Mouse (Mus musculus) hindbrain, embryonic 13.5 days (tissue): ENCODE data around the gene Adam19. TPM values are rescaled to one million over a fixed set of nuclear protein-coding genes. Genes with fewer than 3 reads are reported as not detected.
A peak's percentile ranks its signal among the peaks of the same experiment; 100 is the strongest.
"Not testable (repeated sequence)": the region's sequence is repeated elsewhere in the genome, so short reads cannot be mapped to it uniquely, and the experiment has no call there.

Source experiments
- ATAC-seq: fragments of 200-750 bp; cut with Nextera tagmentation; 2 replicates; pipeline ENCODE4 v1.8.0; 2017; ENCODE audit warnings: moderate TSS enrichment; ENCODE audit not compliant: low FRiP score
- H3K27ac ChIP-seq: fragments of 300-500 bp; sonication (generic); 2 replicates; pipeline ENCODE4 v1.5.1; 2015; ENCODE audit warnings: inconsistent platforms, mild to moderate bottlenecking, moderate library complexity
- H3K27me3 ChIP-seq: fragments of 300-500 bp; sonication (generic); 2 replicates; pipeline ENCODE4 v1.6.1; 2015; ENCODE audit warnings: mild to moderate bottlenecking, inconsistent platforms
- H3K36me3 ChIP-seq: fragments of 300-500 bp; sonication (generic); 2 replicates; pipeline ENCODE4 v1.6.1; 2015; ENCODE audit warnings: mild to moderate bottlenecking, inconsistent platforms
- H3K4me1 ChIP-seq: fragments of 300-500 bp; sonication (generic); replicated peaks from 2 replicates; pipeline ENCODE4 v1.6.1; 2015; ENCODE audit warnings: inconsistent platforms
- H3K4me2 ChIP-seq: fragments of 300-500 bp; sonication (generic); 2 replicates; pipeline ENCODE4 v1.6.1; 2015; ENCODE audit warnings: inconsistent platforms, mild to moderate bottlenecking, moderate library complexity
- H3K4me3 ChIP-seq: fragments of 300-500 bp; sonication (generic); 2 replicates; pipeline ENCODE4 v1.5.1; 2015; ENCODE audit warnings: mild to moderate bottlenecking, inconsistent platforms
- H3K9ac ChIP-seq: fragments of 300-500 bp; sonication (generic); 2 replicates; pipeline ENCODE4 v1.6.1; 2015; ENCODE audit warnings: mild to moderate bottlenecking, inconsistent platforms
- H3K9me3 ChIP-seq: fragments of 300-500 bp; sonication (generic); 2 replicates; pipeline ENCODE4 v1.6.1; 2016; ENCODE audit warnings: inconsistent platforms
- WGBS: fragments of 180-500 bp; shearing (Covaris S2); methylation state at CpG from one replicate; pipeline ENCODE4 v1.1.7; 2015; 5-methylcytosine and 5-hydroxymethylcytosine counted together
- polyA plus RNA-seq: library from polyadenylated mRNA; unstranded; fragments of >200 nt; fragmentation: Nextera tagmentation; extraction: Ambion mirVana; gene quantifications from 2 replicates; pipeline ENCODE4 v1.2.1, GENCODE M21; 2015

Adam19 gene
- polyA plus RNA-seq, 1 experiment from 2014 or later = 13.2 TPM

- no peak for ATAC-seq
- peaks cover 9% of the 10 kb centered on the region for H3K4me1 ChIP-seq
- no peaks in the 10 kb centered on the region for H3K36me3 ChIP-seq
- H3K27me3 ChIP-seq = no peaks in the 10 kb centered on the region
- H3K27ac ChIP-seq = peak overlapping the region; percentile 26; the same call in 1 of the 2 replicates
- no peak overlapping the region for H3K4me3 ChIP-seq
- 83% methylated on average over 15 of the region's 15 CpGs for WGBS
- no peak overlapping the region for H3K9ac ChIP-seq
- no peaks in the 10 kb centered on the region for H3K9me3 ChIP-seq
- no peak overlapping the region for H3K4me2 ChIP-seq
Measured at GRCm38 (mm10) chr11:46038901-46039300, 16.9 kb upstream of the Adam19 start.

- Histone ChIP-seq H3K4me1 (peaks cover 9% of the 10 kb centered on the region), H3K9me3 (no peaks in the 10 kb centered on the region), H3K36me3 (no peaks in the 10 kb centered on the region), H3K27ac (peak overlapping the region; percentile 26; the same call in 1 of the 2 replicates), H3K9ac (no peak overlapping the region), H3K4me2 (no peak overlapping the region), H3K27me3 (no peaks in the 10 kb centered on the region), H3K4me3 (no peak overlapping the region)
- no peak for ATAC-seq
- 72% methylated on average over 11 of the region's 11 CpGs for WGBS
Measured at GRCm38 (mm10) chr11:46039335-46039734, 16.5 kb upstream of the Adam19 start.

GRCm38 (mm10) chr11:46040841-46041556, 14.8 kb upstream of the Adam19 start:
- Histone ChIP-seq H3K4me2 (no peak overlapping the region), H3K27me3 (no peaks in the 10 kb centered on the region), H3K27ac (no peak overlapping the region), H3K9ac (no peak overlapping the region), H3K36me3 (no peaks in the 10 kb centered on the region), H3K4me3 (no peak overlapping the region), H3K9me3 (no peaks in the 10 kb centered on the region), H3K4me1 (peaks cover 9% of the 10 kb centered on the region)
- no peak for ATAC-seq
- 83% methylated on average over 9 of the region's 9 CpGs for WGBS

GRCm38 (mm10) chr11:46041607-46042267, 14.1 kb upstream of the Adam19 start:
- H3K27ac ChIP-seq = no peak overlapping the region
- H3K4me3 ChIP-seq = no peak overlapping the region
- ATAC-seq = no peak
- 83% methylated on average over 12 of the region's 12 CpGs for WGBS
- H3K27me3 ChIP-seq = no peaks in the 10 kb centered on the region
- H3K4me1 ChIP-seq = peaks cover 9% of the 10 kb centered on the region
- H3K4me2 ChIP-seq = no peak overlapping the region
- H3K36me3 ChIP-seq = no peaks in the 10 kb centered on the region
- no peaks in the 10 kb centered on the region for H3K9me3 ChIP-seq
- no peak overlapping the region for H3K9ac ChIP-seq

- 84% methylated on average over 5 of the region's 5 CpGs for WGBS
- no peaks in the 10 kb centered on the region for H3K27me3 ChIP-seq
- no peaks in the 10 kb centered on the region for H3K9me3 ChIP-seq
- no peaks in the 10 kb centered on the region for H3K4me1 ChIP-seq
- H3K4me3 ChIP-seq = no peak overlapping the region
- no peak overlapping the region for H3K27ac ChIP-seq
- H3K36me3 ChIP-seq = no peaks in the 10 kb centered on the region
- no peak overlapping the region for H3K4me2 ChIP-seq
- H3K9ac ChIP-seq = no peak overlapping the region
- no peak for ATAC-seq
Measured at GRCm38 (mm10) chr11:46044781-46045180, 11.0 kb upstream of the Adam19 start.

GRCm38 (mm10) chr11:46047264-46047663, 8.5 kb upstream of the Adam19 start:
- WGBS = 94% methylated on average over 3 of the region's 3 CpGs

GRCm38 (mm10) chr11:46052105-46052659, 3.6 kb upstream of the Adam19 start, which contains the start of gene Gm12166:
Gene Gm12166 (minus strand): TSS chr11:46052321.
- Histone ChIP-seq H3K4me1 (peaks cover 20% of the 10 kb centered on the region), H3K4me2 (0 out of 2 replicates have a peak within 1 kb of the TSS, but pooled peaks have one; percentile 17)
- not testable (repeated sequence) for H3K9me3 ChIP-seq, H3K9ac ChIP-seq, H3K36me3 ChIP-seq, H3K4me3 ChIP-seq, ATAC-seq, H3K27me3 ChIP-seq, H3K27ac ChIP-seq
- WGBS = 32% methylated on average over 19 of the region's 19 CpGs

More at GRCm38 (mm10) chr11:46047264-46047663, 8.5 kb upstream of the Adam19 start:
- no peak overlapping the region for H3K27ac ChIP-seq
- no peak overlapping the region for H3K4me3 ChIP-seq
- ATAC-seq = no peak
- H3K9me3 ChIP-seq = no peaks in the 10 kb centered on the region
- no peaks in the 10 kb centered on the region for H3K36me3 ChIP-seq
- no peaks in the 10 kb centered on the region for H3K4me1 ChIP-seq
- H3K9ac ChIP-seq = no peak overlapping the region
- no peak overlapping the region for H3K4me2 ChIP-seq
- 0 out of 2 replicates have a peak, but pooled peaks cover under 1% of the 10 kb centered on the region for H3K27me3 ChIP-seq

GRCm38 (mm10) chr11:46053457-46053856, 2.3 kb upstream of the Adam19 start:
- not testable (repeated sequence) for H3K27ac ChIP-seq, H3K9ac ChIP-seq, H3K27me3 ChIP-seq, H3K4me2 ChIP-seq, H3K9me3 ChIP-seq, ATAC-seq, H3K4me3 ChIP-seq, H3K36me3 ChIP-seq
- 92% methylated on average over 3 of the region's 3 CpGs for WGBS
- peaks cover 29% of the 10 kb centered on the region for H3K4me1 ChIP-seq

GRCm38 (mm10) chr11:46054311-46054710, 1.5 kb upstream of the Adam19 start:
- H3K27ac ChIP-seq = no peak overlapping the region
- H3K9ac ChIP-seq = no peak overlapping the region
- 47% methylated on average over 5 of the region's 5 CpGs for WGBS

GRCm38 (mm10) chr11:46054911-46055895, 589 bp upstream of the Adam19 start:
- peak overlapping the region; percentile 72 for H3K4me2 ChIP-seq
- peak; percentile 52 for ATAC-seq
- H3K9me3 ChIP-seq = no peaks in the 10 kb centered on the region
- no peaks in the 10 kb centered on the region for H3K36me3 ChIP-seq
- peak overlapping the region; percentile 88 for H3K9ac ChIP-seq
- H3K27ac ChIP-seq = peak overlapping the region; percentile 95
- H3K4me3 ChIP-seq = peak overlapping the region; percentile 70
- 26% methylated on average over 13 of the region's 13 CpGs for WGBS
- 0 out of 2 replicates have a peak, but pooled peaks cover 3% of the 10 kb centered on the region for H3K27me3 ChIP-seq
- H3K4me1 ChIP-seq = peaks cover 29% of the 10 kb centered on the region

More at GRCm38 (mm10) chr11:46054311-46054710, 1.5 kb upstream of the Adam19 start:
- 0 out of 2 replicates have a peak, but pooled peaks cover 3% of the 10 kb centered on the region for H3K27me3 ChIP-seq
- H3K9me3 ChIP-seq = no peaks in the 10 kb centered on the region
- no peak for ATAC-seq
- no peak overlapping the region for H3K4me2 ChIP-seq
- H3K36me3 ChIP-seq = no peaks in the 10 kb centered on the region
- H3K4me3 ChIP-seq = no peak overlapping the region
- peaks cover 29% of the 10 kb centered on the region for H3K4me1 ChIP-seq

- WGBS = 3% methylated on average over 25 of the region's 25 CpGs
- no peak for ATAC-seq
- peaks cover 29% of the 10 kb centered on the region for H3K4me1 ChIP-seq
- peak overlapping the region; percentile 95 for H3K27ac ChIP-seq
- peak overlapping the region; percentile 72 for H3K4me2 ChIP-seq
- H3K4me3 ChIP-seq = peak overlapping the region; percentile 70
- H3K9ac ChIP-seq = peak overlapping the region; percentile 88
- H3K27me3 ChIP-seq = 0 out of 2 replicates have a peak, but pooled peaks cover 3% of the 10 kb centered on the region
- no peaks in the 10 kb centered on the region for H3K9me3 ChIP-seq
- H3K36me3 ChIP-seq = peaks cover 6% of the 10 kb centered on the region
Measured at GRCm38 (mm10) chr11:46056770-46057411, 1.1 kb downstream of the Adam19 start.
